Mouse (Mus musculus) CH12.LX (cell line): ENCODE data around the gene Lrrc15.

Experiments
- CTCF ChIP-seq, 2 experiments: IDR thresholded peaks in 1 of 2; conservative IDR thresholded peaks in 1 of 2; 2 replicates each; pipeline ENCODE4 v1.5.1; 2011 to 2012; ENCODE audit warnings: low read depth in 2 of 2, low read length in 2 of 2, improper control_type of control experiment in 1 of 2, inconsistent platforms in 1 of 2, mild to moderate bottlenecking in 1 of 2, moderate library complexity in 1 of 2
- EP300 ChIP-seq: IDR thresholded peaks from 2 replicates; pipeline ENCODE4 v1.6.1; 2011; ENCODE audit warnings: low read length, improper control_type of control experiment
- IRF4 ChIP-seq: IDR thresholded peaks from 2 replicates; pipeline ENCODE4 v1.6.1; 2014; ENCODE audit warnings: low read depth, mild to moderate bottlenecking, inconsistent platforms, low read length, improper control_type of control experiment
- JUND ChIP-seq: conservative IDR thresholded peaks from 2 replicates; pipeline ENCODE4 v1.6.1; 2011; ENCODE audit warnings: low read depth, low read length, improper control_type of control experiment
- MAFK ChIP-seq: IDR thresholded peaks from 2 replicates; pipeline ENCODE4 v1.6.1; 2011; ENCODE audit warnings: low read length, improper control_type of control experiment; ENCODE audit not compliant: insufficient replicate concordance
- MAX ChIP-seq: IDR thresholded peaks from 2 replicates; pipeline ENCODE4 v1.6.1; 2011; ENCODE audit warnings: low read length, improper control_type of control experiment
- POLR2A ChIP-seq: IDR thresholded peaks from 2 replicates; pipeline ENCODE4 v1.6.1; 2011; ENCODE audit warnings: low read depth, mild to moderate bottlenecking, improper control_type of control experiment, low read length
- POLR2AphosphoS2 ChIP-seq: IDR thresholded peaks from 2 replicates; pipeline ENCODE4 v1.6.1; 2011; ENCODE audit warnings: low read depth, low read length, improper control_type of control experiment
- SMC3 ChIP-seq: IDR thresholded peaks from 2 replicates; pipeline ENCODE4 v1.6.1; 2011; ENCODE audit warnings: low read depth, low read length, improper control_type of control experiment
- TCF12 ChIP-seq: IDR thresholded peaks from 2 replicates; pipeline ENCODE4 v1.6.1; 2014; ENCODE audit warnings: low read depth, mild to moderate bottlenecking, inconsistent platforms, low read length, improper control_type of control experiment
- ZC3H11A ChIP-seq: IDR thresholded peaks from 2 replicates; pipeline ENCODE4 v1.6.1; 2012; ENCODE audit warnings: low read depth, mild to moderate bottlenecking, inconsistent platforms, low read length, improper control_type of control experiment
- ZKSCAN1 ChIP-seq: IDR thresholded peaks from 2 replicates; pipeline ENCODE4 v1.6.1; 2012; ENCODE audit warnings: low read depth, inconsistent platforms, low read length, improper control_type of control experiment, borderline replicate concordance
- ZNF384 ChIP-seq: IDR thresholded peaks from 2 replicates; pipeline ENCODE4 v1.6.1; 2012; ENCODE audit warnings: low read depth, low read length, improper control_type of control experiment, inconsistent platforms

GRCm38 (mm10) chr16:30290436-30290835 is 7.4 kb upstream of the Lrrc15 start:
- TF ChIP-seq EP300 (no peak), POLR2A (no peak), ZKSCAN1 (no peak), CTCF (conservative IDR thresholded peaks at IDR 0.05 in 1 of 2, IDR thresholded peaks at IDR 0.05 in 1 of 2; ENCODE audit: low read depth in 2 of 2, low read length in 2 of 2) (no peak), ZC3H11A (no peak), IRF4 (no peak), MAFK (no peak), TCF12 (no peak), ZNF384 (no peak), SMC3 (no peak), POLR2AphosphoS2 (no peak), MAX (no peak), JUND (no peak)
